Mouse (Mus musculus): ENCODE results near the gene Pnpla1.

DNA sequence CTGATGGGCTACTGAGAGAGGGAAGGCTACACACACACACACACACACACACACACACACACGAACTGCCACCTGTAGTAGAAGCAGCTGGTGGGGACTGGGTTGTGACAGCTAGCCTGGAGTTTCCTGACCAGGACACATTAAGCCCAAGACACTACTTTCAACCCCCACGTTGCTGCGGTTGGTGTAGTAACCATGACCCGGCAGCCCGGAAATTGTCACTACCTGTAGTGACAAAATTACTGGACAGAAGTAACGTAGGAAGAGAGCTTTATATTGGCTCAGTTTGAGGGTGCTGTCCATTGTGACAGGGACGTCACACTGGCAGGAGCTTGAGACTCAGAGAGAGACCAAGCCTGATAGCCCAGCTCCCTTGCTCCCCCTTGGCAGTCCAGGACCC is 14.1 kb downstream of the Pnpla1 start:
- TF ChIP-seq CTCF (IDR thresholded peaks at IDR 0.05) = no peak
- TF ChIP-seq EP300 (IDR thresholded peaks at IDR 0.05) = no peak

Measured in lung, postnatal 0 days (tissue).